Mouse (Mus musculus): ENCODE measurements around the gene Gatd1.
"Not testable (repeated sequence)": the region's sequence is repeated elsewhere in the genome, so short reads cannot be mapped to it uniquely, and the experiment has no call there.

Gene Gatd1

DNA sequence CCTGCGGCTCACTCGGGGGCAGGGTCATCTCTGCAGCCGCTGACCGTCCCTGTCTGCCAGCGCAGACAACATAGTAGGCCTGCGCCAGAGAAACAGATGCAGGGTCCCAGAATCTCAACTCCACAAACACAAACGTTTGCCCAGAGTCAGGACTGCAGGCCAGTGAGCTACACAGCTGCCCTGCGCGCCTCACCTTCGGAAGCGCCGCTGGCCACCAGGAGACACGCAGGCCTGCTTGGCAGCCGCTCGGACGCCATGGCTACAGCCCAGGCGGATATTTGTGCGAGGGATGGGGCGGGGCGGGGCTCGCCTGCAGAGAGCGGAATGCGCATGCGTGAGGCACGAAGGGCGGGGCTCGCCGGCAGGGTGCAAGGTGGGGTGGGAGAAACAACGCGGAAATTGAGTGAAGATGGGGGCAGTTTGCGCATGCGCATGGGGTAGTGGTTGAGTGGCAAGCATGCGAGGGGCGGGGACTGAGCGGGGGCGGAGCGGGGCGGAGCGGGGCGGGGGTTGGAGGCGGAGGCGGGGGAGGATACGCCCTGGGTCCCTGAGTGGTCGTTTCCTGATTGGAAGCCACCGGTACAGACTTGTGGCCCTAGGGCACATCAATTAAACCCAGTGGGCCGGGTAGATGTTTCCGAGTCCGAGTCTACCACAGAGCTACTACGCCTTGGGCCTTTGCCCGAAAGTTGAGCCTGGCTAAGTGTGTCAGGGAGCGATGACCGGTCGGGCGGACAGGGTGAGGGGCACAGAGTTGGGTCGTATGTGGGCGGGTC is at the start of gene Gatd1:
Gatd1 (minus strand) TSS at position 328 of the 776 bp plus-strand sequence.
- DNase-seq (ENCODE audit: low spot score): peak; percentile 99

DNA sequence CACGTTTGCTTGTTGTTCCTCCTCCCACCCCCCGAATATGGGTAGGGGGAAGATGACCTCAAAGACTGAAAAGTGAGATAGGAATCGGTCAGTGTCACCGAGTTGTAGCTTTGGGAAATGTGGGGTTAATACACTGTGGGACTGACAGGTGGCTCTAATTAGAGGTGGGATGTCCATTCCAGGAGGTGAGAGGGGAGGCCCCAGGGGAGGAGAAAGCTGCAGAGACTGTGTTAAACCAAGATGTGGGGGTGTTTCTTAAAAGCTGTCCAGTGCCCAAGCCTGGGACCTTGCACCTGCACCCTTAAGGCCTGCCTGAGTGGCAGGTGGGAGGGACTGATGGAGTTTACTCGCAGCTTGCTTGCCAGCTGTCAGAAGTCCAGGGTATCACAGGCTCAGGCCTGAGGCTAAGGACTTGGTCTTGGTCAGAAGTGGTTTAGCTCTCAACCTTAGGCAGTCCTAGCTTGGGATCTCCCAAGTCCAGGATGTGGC is 48.4 kb upstream of the Gatd1 start:
- DNase-seq (ENCODE audit: low spot score): no peak

DNA sequence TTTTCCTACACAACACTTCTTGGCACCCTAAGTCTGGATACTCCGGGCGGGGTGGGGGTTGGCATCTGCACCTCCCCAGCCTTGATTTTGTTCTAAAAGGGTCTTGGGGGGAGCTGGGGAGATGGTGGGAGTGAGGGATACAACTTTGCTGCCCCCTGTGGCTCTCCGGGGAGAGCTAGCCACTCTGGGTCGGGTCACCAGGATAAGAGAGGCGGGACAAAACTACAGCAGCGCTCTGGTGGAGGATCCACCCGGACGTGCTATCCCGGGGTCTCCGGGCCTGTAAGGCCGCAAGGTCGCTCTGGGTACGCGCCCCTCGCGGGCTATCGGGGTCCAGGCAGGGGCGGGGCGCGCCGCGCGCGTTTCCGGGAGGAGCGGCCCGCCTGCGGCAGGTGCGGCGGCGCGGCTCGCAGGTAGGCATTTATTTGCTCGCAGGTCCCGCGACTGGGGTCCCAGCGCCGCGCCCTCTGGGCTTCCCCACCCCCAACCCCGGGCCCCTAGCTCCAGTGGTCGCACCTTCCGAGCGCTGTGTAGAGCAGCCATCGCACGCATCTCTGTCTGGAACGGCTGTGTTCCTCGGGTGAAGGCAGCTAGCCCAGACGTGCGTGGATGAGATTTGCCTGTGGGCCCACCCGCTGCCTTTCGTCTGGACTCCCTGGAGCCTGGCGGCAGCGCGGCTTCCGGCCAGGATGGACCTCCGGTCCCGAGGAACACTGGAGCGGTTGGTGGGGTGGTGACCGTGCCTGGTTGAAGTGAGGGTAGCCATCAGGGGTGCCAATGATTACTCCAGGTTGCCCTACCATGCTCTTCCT is 47.8 kb upstream of the Gatd1 start:
- no peak for DNase-seq (ENCODE audit: low spot score)

DNA sequence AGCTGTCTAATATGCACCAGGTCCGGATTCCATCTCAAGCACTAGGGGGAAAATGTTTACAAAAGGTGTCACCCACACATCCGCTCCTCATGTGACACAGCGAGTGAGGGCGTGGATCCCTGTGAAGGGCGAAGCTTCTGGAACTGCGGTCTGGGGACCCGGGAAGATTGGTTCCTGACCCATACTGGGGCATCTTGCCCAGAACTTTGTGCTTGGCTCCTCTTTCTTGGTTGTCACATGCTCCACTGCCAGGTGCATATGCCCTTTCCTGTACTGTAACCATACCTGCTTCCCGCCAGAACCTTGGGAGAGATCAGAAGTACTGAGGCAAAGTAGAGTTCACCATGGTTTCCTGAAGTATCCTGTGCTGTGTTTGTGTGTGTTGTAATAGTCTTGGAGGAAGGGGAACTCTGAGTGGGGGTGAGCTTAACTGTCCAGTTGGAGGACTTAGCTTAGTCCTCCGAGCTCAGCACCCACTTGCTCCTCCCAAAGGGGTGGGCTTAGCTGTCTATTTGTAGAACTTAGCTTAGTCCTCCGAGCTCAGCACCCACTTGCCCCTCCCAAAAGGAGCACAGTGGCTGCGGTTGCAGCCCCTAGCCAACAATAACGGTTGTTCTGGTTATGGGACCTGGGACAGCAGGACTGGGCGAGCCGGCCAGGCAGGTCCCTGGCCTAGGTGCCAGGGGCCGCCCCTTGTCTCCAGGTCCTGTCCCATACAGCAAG is 46.6 kb upstream of the Gatd1 start, which contains the start of gene Cracr2b:
Cracr2b (plus strand) TSS at position 704 of the 723 bp plus-strand sequence.
- no peak for DNase-seq (ENCODE audit: low spot score)

DNA sequence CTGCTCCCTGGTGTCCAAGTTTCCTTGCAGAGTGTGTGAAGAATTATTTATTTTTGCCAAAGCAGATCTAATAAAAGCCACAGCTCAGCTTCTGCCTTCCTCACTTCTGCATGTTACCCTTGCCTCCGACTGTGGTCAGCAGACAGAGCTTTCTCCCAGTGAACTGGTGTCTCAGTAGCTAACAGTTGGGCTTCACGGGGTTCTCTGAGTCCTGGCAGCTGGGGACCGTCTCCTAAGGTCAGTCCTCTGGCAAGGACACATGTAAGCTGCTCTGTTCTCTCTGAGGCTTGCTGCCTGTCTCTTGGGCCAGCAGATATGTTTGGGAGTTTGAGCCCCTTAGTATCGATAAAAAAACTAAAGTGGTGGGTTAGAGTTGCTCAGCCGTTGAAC is 46.1 kb upstream of the Gatd1 start:
- no peak for DNase-seq (ENCODE audit: low spot score)

DNA sequence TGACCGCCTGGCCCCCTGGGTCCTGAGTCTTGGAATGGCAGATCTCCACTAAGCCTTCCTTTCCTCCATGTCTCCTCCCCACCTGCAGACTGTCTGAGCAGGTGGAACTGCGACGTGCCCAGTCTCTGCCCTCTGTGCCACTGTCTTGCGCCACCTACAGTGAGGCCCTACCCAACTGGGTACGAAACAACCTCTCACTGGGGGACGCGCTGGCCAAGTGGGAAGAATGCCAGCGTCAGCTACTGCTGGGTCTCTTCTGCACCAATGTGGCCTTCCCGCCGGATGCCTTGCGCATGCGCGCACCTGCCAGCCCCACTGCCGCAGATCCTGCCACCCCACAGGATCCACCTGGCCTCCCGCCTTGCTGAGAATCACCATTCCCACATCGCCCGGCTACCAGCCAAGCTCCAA is 45.4 kb upstream of the Gatd1 start:
- no peak for DNase-seq (ENCODE audit: low spot score)

DNA sequence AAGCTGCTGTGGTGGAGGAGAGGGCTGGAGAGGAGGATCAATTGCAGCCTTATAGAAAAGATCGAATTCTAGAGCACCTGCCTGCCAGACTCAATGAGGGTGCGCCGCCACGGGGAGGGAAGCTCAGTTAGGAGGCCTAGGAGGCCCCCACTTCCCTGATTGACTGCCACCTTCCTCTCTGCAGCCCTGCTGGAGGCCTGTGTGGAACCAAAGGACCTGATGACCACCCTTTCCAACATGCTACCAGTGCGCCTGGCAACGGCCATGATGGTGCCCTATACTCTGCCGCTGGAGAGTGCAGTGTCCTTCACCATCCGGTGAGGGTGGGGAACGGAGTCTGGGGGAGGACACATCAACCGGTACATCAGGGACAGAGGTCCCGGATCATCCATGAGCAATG is 44.7 kb upstream of the Gatd1 start:
- DNase-seq (ENCODE audit: low spot score): no peak

DNA sequence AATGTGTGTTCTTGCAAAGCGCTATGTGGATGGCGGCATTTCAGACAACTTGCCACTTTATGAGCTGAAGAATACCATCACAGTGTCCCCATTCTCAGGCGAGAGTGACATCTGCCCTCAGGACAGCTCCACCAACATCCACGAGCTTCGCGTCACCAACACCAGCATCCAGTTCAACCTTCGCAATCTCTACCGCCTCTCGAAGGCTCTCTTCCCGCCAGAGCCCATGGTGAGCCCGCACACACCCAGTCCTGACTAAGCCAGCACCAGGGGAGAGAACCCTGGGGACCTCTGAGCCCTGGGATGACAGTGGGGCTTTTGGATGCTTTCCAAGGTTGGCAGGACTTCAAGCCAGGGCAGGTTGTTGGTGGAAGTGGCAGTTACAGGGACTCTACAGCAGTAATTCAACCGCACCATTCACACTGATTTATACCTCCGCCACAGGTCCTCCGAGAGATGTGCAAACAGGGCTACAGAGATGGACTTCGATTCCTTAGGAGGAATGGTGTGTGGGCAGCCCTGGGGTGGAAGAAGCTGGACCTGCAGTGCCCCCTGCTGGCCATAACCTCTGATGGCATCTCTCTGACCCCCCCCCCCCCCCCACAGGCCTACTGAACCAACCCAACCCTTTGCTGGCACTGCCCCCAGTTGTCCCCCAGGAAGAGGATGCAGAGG is 44.2 kb upstream of the Gatd1 start:
- no peak for DNase-seq (ENCODE audit: low spot score)

DNA sequence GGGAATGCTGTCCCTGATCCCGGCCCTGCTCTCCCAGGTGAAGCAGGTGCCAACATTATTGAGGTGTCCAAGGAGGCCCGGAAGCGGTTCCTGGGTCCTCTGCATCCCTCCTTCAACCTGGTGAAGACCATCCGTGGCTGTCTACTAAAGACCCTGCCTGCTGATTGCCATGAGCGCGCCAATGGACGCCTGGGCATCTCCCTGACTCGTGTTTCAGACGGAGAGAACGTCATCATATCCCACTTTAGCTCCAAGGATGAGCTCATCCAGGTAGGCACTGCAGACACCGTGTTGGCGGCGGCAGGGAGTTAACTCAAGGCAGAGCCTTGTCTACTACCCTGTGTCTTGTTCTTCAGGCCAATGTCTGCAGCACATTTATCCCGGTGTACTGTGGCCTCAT is 43.3 kb upstream of the Gatd1 start:
- no peak for DNase-seq (ENCODE audit: low spot score)

DNA sequence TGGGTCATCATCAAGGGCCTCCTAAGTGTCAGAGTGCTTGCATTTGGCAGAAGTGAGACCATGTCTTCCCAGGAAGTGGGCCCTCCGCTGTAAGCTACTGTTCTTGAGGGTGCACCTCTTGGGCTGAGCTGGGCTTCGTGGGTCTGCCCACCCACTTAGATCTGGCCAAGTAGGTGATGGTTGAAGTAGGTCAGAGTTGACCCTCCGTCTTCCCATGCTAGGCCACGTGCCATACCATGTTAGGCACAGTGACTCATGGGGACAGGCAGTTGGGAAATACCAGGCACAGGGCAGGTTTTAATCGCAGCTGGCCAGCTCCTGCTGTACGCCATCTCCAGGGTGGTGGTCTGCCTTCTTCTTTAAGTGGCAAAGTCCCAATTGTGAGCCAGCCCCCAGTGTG is 42.8 kb upstream of the Gatd1 start:
- no peak for DNase-seq (ENCODE audit: low spot score)

DNA sequence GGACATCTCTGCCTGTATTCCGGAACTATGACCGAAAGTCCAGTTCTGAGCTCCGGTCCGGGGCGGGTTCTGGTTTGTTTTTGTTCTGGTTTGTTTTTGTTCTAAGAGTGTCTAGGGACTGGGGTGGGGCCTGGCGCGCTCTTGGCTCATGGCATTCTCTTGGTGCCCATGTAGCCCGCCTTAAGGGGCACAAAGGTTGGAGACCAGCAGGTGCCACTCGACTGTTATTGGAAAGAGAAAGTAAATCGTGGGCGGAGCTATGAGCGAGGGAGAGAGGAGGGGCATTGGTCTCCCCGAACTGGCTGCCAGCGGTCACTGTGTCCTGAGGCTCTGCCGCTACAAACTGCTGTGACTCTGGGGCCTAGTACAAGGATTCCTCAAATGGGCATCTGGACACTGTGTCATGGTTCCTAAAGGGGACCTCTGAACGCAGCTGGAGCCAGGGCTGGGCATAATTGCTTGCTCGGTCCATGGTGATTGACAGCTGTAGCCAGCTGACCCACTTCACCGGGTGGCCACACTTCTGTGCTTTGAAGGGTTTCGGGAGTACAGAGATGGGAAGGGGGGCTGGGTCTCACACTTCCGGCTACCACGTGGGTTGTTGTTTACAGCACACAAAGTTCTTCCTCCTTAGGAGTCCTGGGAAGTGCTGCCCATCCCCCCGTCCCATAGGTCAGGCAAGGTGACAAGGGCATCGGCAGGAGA is 41.8 kb upstream of the Gatd1 start:
- no peak for DNase-seq (ENCODE audit: low spot score)

DNA sequence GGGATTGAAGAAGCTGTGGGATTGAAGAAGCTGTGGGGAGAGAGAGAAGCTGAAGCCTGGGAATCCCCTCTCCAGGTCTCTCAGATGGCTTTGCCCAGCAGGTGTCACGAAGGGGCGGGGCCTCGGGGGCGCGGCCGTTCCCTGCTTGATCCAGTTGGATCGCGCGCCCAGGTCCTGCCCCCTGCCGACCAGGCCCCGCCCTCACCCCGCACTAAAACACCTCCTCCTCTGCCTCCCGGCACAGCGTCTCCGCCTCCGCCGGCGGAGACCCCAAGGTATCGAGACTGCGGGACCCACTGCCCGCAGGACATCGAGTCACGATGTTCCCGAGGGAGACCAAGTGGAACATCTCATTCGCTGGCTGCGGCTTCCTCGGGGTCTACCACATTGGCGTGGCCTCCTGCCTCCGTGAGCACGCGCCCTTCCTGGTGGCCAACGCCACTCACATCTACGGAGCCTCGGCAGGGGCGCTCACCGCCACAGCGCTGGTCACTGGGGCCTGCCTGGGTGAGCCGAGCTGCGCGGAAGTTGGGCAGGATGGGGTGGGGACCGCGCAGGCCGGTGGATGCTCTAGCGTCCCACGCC is 41.1 kb upstream of the Gatd1 start, which contains the start of gene Pnpla2:
Pnpla2 (plus strand) TSS at position 232 of the 585 bp plus-strand sequence.
- peak; percentile 88 for DNase-seq (ENCODE audit: low spot score)

DNA sequence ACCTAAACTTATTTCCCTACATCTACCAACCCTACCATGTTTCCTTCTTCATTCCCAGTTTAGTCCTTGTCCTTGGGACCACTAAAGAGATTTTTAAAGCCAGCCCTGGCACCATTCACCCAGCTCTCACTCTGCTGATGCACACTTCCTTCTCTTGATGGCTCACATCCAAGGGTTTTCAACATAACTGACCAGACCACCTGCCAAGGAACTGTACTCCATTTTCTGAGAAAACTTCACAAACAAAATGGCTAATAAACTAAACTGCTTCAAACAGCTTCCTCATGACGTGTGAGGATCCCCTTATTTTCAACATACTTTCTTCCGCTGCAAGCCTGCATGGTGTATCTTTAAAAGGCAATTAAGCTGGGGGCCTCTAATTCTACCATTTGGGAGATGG is 39.7 kb upstream of the Gatd1 start:
- DNase-seq (ENCODE audit: low spot score): no peak

DNA sequence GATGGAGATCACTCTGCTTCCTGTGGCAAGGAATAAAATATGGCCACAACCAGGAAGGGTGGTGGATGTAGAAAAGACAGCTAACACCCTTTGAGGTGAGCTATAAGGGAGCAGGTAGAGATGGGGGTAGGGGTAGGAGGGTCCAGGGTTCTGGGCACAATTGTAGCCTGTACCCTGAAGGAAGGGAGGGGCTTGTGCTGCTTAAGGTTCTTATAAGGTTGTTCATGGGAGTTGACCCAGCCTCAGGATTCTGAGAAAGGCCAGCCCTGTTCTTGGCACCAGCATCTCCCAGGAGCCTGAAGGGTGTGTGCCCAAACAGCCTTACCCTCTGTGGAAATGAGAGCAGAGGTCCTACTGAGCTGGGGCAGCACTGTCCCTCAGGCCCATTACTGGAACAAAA is 38.0 kb upstream of the Gatd1 start:
- DNase-seq (ENCODE audit: low spot score): no peak

DNA sequence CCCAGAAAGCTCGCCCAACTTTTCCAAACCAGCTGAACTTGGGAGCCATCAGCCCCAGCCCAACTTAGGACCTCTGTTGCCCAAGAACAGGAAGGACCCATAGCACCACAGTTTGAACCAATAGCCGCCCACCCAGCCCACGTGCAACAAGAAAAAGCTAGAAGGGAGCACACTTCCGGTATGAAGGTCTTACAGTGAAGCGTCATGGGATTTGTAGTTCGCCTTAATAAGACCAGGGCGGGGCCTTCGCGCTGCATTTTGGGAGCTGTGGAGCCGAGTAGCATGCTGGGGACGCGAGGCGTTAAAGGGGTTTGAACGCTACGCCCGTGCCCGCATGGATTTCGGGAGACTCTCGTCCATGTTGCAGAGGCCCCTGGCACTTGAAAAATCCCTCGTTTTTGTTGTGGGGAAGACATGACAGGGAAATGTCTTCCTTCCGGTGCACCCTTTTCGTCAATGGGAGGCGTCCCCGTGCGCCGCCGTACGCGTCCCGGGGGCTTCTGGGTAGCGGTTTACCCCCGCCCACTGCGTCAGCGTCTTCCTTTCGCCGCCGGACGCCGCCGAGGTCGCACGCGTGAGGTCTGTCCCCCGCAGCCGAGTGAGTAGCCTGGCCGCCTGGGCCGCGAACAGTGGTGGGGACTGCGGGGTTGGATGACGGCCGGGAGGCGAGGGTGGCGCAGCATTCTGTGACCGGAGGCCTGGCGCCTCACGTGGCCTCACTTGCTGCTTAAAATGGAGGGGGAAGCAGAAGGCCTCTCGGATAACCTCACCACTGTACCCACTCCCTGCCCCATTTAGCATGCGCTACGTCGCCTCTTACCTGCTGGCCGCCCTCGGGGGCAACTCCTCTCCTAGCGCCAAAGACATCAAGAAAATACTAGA is 33.4 kb upstream of the Gatd1 start, which contains the start of gene Rplp2:
Rplp2 (plus strand) TSS at position 261 of the 882 bp plus-strand sequence.
- peak; percentile 86 for DNase-seq (ENCODE audit: low spot score)

DNA sequence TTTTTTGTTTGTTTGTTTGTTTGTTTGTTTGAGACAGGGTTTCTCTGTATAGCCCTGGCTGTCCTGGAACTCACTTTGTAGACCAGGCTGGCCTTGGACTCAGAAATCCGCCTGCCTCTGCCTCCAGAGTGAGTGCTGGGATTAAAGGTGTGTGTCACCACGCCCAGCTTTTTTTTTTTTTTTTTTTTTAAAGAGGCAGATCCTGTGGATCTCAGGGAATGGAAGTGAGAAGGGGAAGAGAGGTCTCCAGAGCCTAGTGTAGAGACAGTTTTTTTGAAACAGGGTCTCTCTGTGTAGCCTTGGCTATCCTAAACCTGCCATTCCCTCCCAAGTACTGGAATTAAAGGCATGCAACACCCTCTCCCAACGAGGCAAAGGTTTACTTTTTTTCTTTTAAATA is 32.4 kb upstream of the Gatd1 start:
- not testable (repeated sequence) for DNase-seq (ENCODE audit: low spot score)

DNA sequence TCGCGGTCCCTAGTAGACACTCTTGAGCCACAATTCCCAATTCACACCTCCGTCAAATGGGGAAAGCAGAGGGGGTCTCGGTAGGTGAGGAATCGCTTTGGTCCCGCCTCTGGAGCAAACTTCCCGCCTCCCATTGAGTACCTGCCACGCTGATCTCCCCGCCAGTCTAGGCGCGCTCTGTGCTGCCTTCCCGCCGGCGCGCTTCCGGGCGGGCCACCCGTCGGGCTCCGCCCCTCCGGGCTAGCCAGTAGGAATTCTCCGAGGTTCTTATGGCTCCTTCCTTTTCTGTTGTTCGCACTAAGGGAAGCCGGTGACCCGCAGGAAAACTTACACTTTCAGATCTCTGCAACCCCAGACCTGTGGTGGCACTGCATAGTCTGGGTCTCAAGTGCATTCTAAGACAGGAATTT is 29.9 kb upstream of the Gatd1 start, which contains the start of gene Pidd1:
Pidd1 (minus strand) TSS at position 198 of the 410 bp plus-strand sequence.
- DNase-seq (ENCODE audit: low spot score): no peak

DNA sequence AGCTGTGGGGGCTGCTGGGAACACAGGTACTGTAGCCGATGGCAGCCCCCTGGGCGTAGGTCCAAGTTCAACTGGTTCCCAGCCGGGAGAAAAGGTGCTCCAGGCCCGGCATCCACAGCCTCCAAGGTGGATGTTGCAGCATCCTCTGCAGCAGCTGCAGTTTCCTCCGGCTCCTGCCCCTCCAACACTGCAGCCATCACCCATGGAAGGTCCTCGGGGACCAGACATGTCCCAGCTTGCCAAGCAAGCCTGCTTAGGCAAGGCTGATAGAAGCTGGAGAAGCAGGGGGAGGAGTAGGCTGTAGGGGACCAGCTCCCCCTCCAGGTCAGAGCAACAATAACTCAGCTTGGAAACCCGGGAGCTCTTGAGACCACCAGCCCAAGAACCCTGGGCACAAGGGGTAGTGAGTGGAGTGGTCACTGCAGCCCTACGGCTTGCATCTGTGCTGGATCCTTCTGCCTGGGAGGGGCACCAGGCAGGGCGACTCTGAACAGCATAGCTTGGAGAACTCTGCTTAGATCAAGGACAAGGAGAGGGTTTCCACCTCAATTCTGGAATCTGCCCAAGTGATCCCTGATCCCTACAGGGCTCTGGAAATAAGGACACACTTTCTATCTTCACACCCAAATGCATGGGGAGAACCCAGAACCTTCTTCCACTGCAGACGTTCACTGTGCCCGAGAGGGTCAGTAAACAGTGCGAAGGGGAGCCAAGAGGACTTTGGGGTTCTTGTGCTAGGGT is 29.3 kb upstream of the Gatd1 start:
- no peak for DNase-seq (ENCODE audit: low spot score)

DNA sequence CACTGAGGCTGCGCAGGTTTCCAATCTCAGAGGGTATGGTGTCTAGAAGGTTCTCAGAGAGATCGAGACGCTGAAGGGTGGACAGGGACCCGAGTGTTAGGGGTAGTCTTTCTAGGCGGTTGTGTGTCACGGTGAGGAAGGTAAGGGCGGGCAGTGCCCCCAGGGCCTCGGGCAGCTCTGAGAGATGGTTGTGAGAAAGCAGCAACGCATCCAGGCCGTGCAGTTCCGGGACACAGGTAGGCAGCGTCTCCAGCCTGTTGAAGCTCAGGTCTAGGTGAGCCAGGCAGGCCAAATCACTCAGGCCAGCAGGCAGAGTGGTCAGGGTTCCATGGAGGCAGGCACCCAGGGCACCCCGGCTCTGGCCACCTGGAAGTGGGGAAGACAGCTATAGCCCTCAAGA is 28.3 kb upstream of the Gatd1 start:
- no peak for DNase-seq (ENCODE audit: low spot score)
